Mouse (Mus musculus) adrenal gland, postnatal 10 days (tissue): ENCODE data around the gene Gnai2. TPM values are rescaled to one million over a fixed set of nuclear protein-coding genes. Genes with fewer than 3 reads are reported as not detected.

ENCODE experiments used
- DNase-seq: peaks from one replicate; pipeline ENCODE4 v3.0.0; 2021; ENCODE audit warnings: mixed read lengths
- long read RNA-seq, 2 experiments: library from polyadenylated mRNA; stranded (forward); transcript quantifications; one replicate each; pipeline ENCODE4 v2.0.0; 2021
- total RNA-seq, 2 experiments: library from RNA; stranded (reverse); gene quantifications; 2 replicates each; pipeline ENCODE4 v1.2.3; 2021

Gene Gnai2
- 100 to 1,000 TPM; 292 to 327 TPM for total RNA-seq
- long read RNA-seq, experiment 1, transcript Gnai2-206 (2 exons, 595 nt), result minor isoform, 35 of 390 reads
- long read RNA-seq, experiment 1, transcript Gnai2-202 (9 exons, 1,777 nt), result minor isoform, 58 of 390 reads
- long read RNA-seq, experiment 1, transcript Gnai2-201 (9 exons, 2,215 nt), result major isoform, 214 of 390 reads
- long read RNA-seq, experiment 1, partial matches to known transcripts, result 72 of 390 reads
- long read RNA-seq, experiment 1, other reads (novel, unspliced or antisense), result 11 of 390 reads
- long read RNA-seq, experiment 2, transcript Gnai2-201 (9 exons, 2,215 nt), result major isoform, 101 of 168 reads
- long read RNA-seq, experiment 2, transcript Gnai2-206 (2 exons, 595 nt), result minor isoform, 9 of 168 reads
- long read RNA-seq, experiment 2, transcript Gnai2-202 (9 exons, 1,777 nt), result minor isoform, 19 of 168 reads
- long read RNA-seq, experiment 2, partial matches to known transcripts, result 37 of 168 reads
- long read RNA-seq, experiment 2, other reads (novel, unspliced or antisense), result 2 of 168 reads

- DNase-seq, result peak; percentile 98
These were observed at the start of gene Gnai2 for GRCm38 (mm10) chr9:107635279-107636028. Gene Gnai2 (minus strand): TSS chr9:107635367.

GRCm38 (mm10) chr9:107682405-107682804, 47.2 kb upstream of the Gnai2 start:
- no peak for DNase-seq

- no peak for DNase-seq
These were observed 44.3 kb upstream of the Gnai2 start, which contains the start of gene Gnat1 for GRCm38 (mm10) chr9:107679501-107679900. Gene Gnat1 (minus strand): TSS chr9:107679712.

GRCm38 (mm10) chr9:107678861-107679260, 43.7 kb upstream of the Gnai2 start:
- no peak for DNase-seq

GRCm38 (mm10) chr9:107677819-107678526, 42.8 kb upstream of the Gnai2 start:
- DNase-seq, result peak; percentile 85

GRCm38 (mm10) chr9:107677091-107677784, 42.1 kb upstream of the Gnai2 start:
- peak; percentile 54 for DNase-seq

GRCm38 (mm10) chr9:107676302-107676701, 41.1 kb upstream of the Gnai2 start:
- DNase-seq, result peak; percentile 22

- DNase-seq, result peak; percentile 87
These were observed 40.6 kb upstream of the Gnai2 start for GRCm38 (mm10) chr9:107675671-107676301.

- no peak for DNase-seq
These were observed 39.7 kb upstream of the Gnai2 start for GRCm38 (mm10) chr9:107674609-107675429.

- no peak for DNase-seq
These were observed 35.1 kb upstream of the Gnai2 start for GRCm38 (mm10) chr9:107670259-107670658.

- DNase-seq, result no peak
These were observed 34.3 kb upstream of the Gnai2 start, which contains the start of gene Slc38a3 for GRCm38 (mm10) chr9:107669480-107669945. Gene Slc38a3 (minus strand): TSS chr9:107669530.

GRCm38 (mm10) chr9:107668916-107669315, 33.7 kb upstream of the Gnai2 start:
- DNase-seq, result no peak

- no peak for DNase-seq
These were observed 32.8 kb upstream of the Gnai2 start for GRCm38 (mm10) chr9:107668011-107668410.

GRCm38 (mm10) chr9:107667219-107667618, 32.1 kb upstream of the Gnai2 start:
- DNase-seq, result peak; percentile 75

GRCm38 (mm10) chr9:107666751-107667205, 31.6 kb upstream of the Gnai2 start:
- DNase-seq, result peak; percentile 21

- no peak for DNase-seq
These were observed 30.1 kb upstream of the Gnai2 start for GRCm38 (mm10) chr9:107665308-107665707.

- no peak for DNase-seq
These were observed 28.4 kb upstream of the Gnai2 start for GRCm38 (mm10) chr9:107663525-107663924.

- DNase-seq, result no peak
These were observed 27.2 kb upstream of the Gnai2 start for GRCm38 (mm10) chr9:107662342-107662741.

GRCm38 (mm10) chr9:107660777-107661176, 25.6 kb upstream of the Gnai2 start:
- no peak for DNase-seq

GRCm38 (mm10) chr9:107659961-107660360, 24.8 kb upstream of the Gnai2 start:
- DNase-seq, result no peak
